Comparison of ENCODE assay signal across 8 mouse cellular contexts in genomic region chr17:56861197-56861596, GRCm38 (mm10). TPM values are rescaled to one million over a fixed set of nuclear protein-coding genes. Genes with fewer than 3 reads are reported as not detected.
DNase-seq lines count a peak whose midpoint lies in the region; ATAC-seq and TF ChIP-seq lines count a peak whose summit lies in the region.

No protein-coding gene starts in this region.

- no peaks in the 10 kb centered on the region; the same call in 1 of the 2 replicates for H3K9me3 ChIP-seq in heart, embryonic 16.5 days (replicated peaks; ENCODE audit: control insufficient read depth, low read length)
- 0 out of 2 replicates have a peak, but pooled peaks cover 1% of the 10 kb centered on the region for H3K9me3 ChIP-seq in heart, embryonic 11.5 days (replicated peaks; ENCODE audit: control insufficient read depth, low read length)
- peaks cover 3% of the 10 kb centered on the region for H3K9me3 ChIP-seq in CH12.LX (replicated peaks; ENCODE audit: low read length)

- dilution Hi-C loops in CH12.LX (cut with MboI; ENCODE audit: extremely low pct_ligation_motif_present, extremely low pct_unique_long_range_greater_than_20kb, low sequenced_read_pairs), result no loop called here

- H3K4me3 ChIP-seq in heart, embryonic 16.5 days (ENCODE audit: low read length), result no peak overlapping the region
- no peak overlapping the region for H3K4me3 ChIP-seq in heart, embryonic 11.5 days (ENCODE audit: low read depth, low read length)
- H3K4me3 ChIP-seq in CH12.LX (replicated peaks in 1 of 3; ENCODE audit: low read depth in 2 of 3, low read length in 2 of 3, poor library complexity in 1 of 3), result no peak overlapping the region

- H3K36me3 ChIP-seq in heart, embryonic 16.5 days (ENCODE audit: control insufficient read depth, insufficient read depth), result no peaks in the 10 kb centered on the region
- no peaks in the 10 kb centered on the region for H3K36me3 ChIP-seq in heart, embryonic 11.5 days (ENCODE audit: control insufficient read depth, insufficient read depth, low read length)
- no peaks in the 10 kb centered on the region for H3K36me3 ChIP-seq in CH12.LX (replicated peaks in 1 of 2; ENCODE audit: control insufficient read depth in 1 of 2, insufficient read depth in 1 of 2, low read length in 1 of 2)

- H3K27me3 ChIP-seq in heart, embryonic 16.5 days (ENCODE audit: control insufficient read depth, insufficient read depth, low read length), result no peaks in the 10 kb centered on the region
- H3K27me3 ChIP-seq in heart, embryonic 11.5 days (ENCODE audit: control insufficient read depth, insufficient read depth, low read length), result no peaks in the 10 kb centered on the region
- peaks cover 9% of the 10 kb centered on the region for H3K27me3 ChIP-seq in CH12.LX (replicated peaks)

- WGBS in heart, embryonic 16.5 days, result 58% methylated on average over 3 of the region's 3 CpGs
- WGBS in heart, embryonic 11.5 days (ENCODE audit: insufficient replicate concordance), result 50% methylated on average over 3 of the region's 3 CpGs

- H3K79me2 ChIP-seq in CH12.LX (replicated peaks; ENCODE audit: control insufficient read depth, extremely low read depth, insufficient read depth, poor library complexity, severe bottlenecking), result no peaks in the 10 kb centered on the region

- no peak overlapping the region for H3K27ac ChIP-seq in heart, embryonic 16.5 days (ENCODE audit: low read length)
- no peak overlapping the region for H3K27ac ChIP-seq in heart, embryonic 11.5 days (ENCODE audit: low read depth, low read length)
- H3K27ac ChIP-seq in CH12.LX (ENCODE audit: insufficient read depth, low read depth), result no peak overlapping the region

- H3K4me2 ChIP-seq in heart, embryonic 16.5 days (ENCODE audit: low read depth, low read length), result no peak overlapping the region
- no peak overlapping the region for H3K4me2 ChIP-seq in heart, embryonic 11.5 days
- H3K4me2 ChIP-seq in CH12.LX (ENCODE audit: insufficient read depth, low read depth, poor library complexity, severe bottlenecking), result no peak overlapping the region

- no peak overlapping the region for H3K9ac ChIP-seq in heart, embryonic 16.5 days (ENCODE audit: low read length)
- no peak overlapping the region for H3K9ac ChIP-seq in heart, embryonic 11.5 days (ENCODE audit: low read depth, low read length)
- H3K9ac ChIP-seq in CH12.LX (ENCODE audit: insufficient read depth, low read depth), result no peak overlapping the region

- peak; percentile 38 for ATAC-seq in heart, embryonic 16.5 days (replicated peaks; ENCODE audit: extremely low read depth, insufficient read depth, low FRiP score)
- no peak; the same call in 1 of the 2 replicates for ATAC-seq in heart, embryonic 11.5 days (replicated peaks; ENCODE audit: insufficient number of reproducible peaks, low FRiP score, low TSS enrichment)
- ATAC-seq in granulocyte monocyte progenitor cell, adult 5-6 weeks (replicated peaks; ENCODE audit: poor library complexity, severe bottlenecking), result peak; percentile 89

- in situ Hi-C loops in CH12.LX (cut with MboI; ENCODE audit: low pct_ligation_motif_present, low pct_unique_long_range_greater_than_20kb, low sequenced_read_pairs), result no loop called here

- TF ChIP-seq EP300 in CH12.LX (IDR thresholded peaks at IDR 0.05; ENCODE audit: low read length), result no peak

- peak; percentile 39 for DNase-seq in CH12.LX (ENCODE audit: extremely low read depth)
- peak; percentile 29 for DNase-seq in lung, postnatal 36 days
- no peak for DNase-seq in layer of hippocampus, adult 8-10 months (ENCODE audit: low spot score in 2 of 2)
- no peak for DNase-seq in adrenal gland, postnatal 36 days
- no peak for DNase-seq in testis, postnatal 14 days (ENCODE audit: low spot score)

- TF ChIP-seq CTCF in CH12.LX (conservative IDR thresholded peaks at IDR 0.05 in 1 of 2, IDR thresholded peaks at IDR 0.05 in 1 of 2; ENCODE audit: low read depth in 2 of 2, low read length in 2 of 2), result no peak

- H3K4me1 ChIP-seq in heart, embryonic 16.5 days (ENCODE audit: control insufficient read depth, insufficient read depth, low read length), result peaks cover 5% of the 10 kb centered on the region
- H3K4me1 ChIP-seq in heart, embryonic 11.5 days (ENCODE audit: control insufficient read depth, insufficient read depth, low read length), result no peaks in the 10 kb centered on the region
- H3K4me1 ChIP-seq in CH12.LX (ENCODE audit: control insufficient read depth in 1 of 2, insufficient read depth in 2 of 2), result peaks cover 2 to 8% of the 10 kb centered on the region in 2 experiments; a peak in 1 of 4 replicates

- TF ChIP-seq RAD21 in CH12.LX (IDR thresholded peaks at IDR 0.05; ENCODE audit: low read depth, low read length), result no peak

- TF ChIP-seq POLR2A in CH12.LX (IDR thresholded peaks at IDR 0.05; ENCODE audit: low read depth, low read length), result no peak

TF ChIP-seq in CH12.LX, 34 proteins besides CTCF, POLR2A, EP300 and RAD21:
- TF ChIP-seq MYC (IDR thresholded peaks at IDR 0.05; ENCODE audit: low read depth, low read length), result no peak

RNA-seq across cellular contexts. Expression of gene Acsbg2, which starts 13.1 kb away (rescaled TPM):
- not detected in 2 replicates for polyA plus RNA-seq in heart, embryonic 16.5 days (2015; fragmentation: Nextera tagmentation; extraction: Ambion mirVana)
- not detected in 2 replicates for polyA plus RNA-seq in heart, embryonic 11.5 days (2014; fragmentation: Nextera tagmentation; extraction: Ambion mirVana)
- total RNA-seq in CH12.LX (2012; rRNA removed) (not detected in 2 replicates), CH12.LX (2014; rRNA removed) (not detected in 2 replicates)
- polyA plus RNA-seq in CH12.LX (2012; ENCODE audit: insufficient read length, low read depth), result not detected in 2 replicates
- not detected in 2 replicates for total RNA-seq in granulocyte monocyte progenitor cell, adult 5-6 weeks (2014; fragmentation: Nextera tagmentation)
- total RNA-seq in granulocyte monocyte progenitor cell, adult 5-6 weeks (2017), result not detected in 2 replicates
- total RNA-seq in layer of hippocampus, adult 8-10 months (2022), result not detected
- under 1 TPM; 0.30 to 0.53 TPM for total RNA-seq in adrenal gland, postnatal 36 days (2021)

RNA-seq across cellular contexts. Expression of gene 1700061G19Rik, which starts 14.1 kb away (rescaled TPM):
- polyA plus RNA-seq in heart, embryonic 16.5 days (2015; fragmentation: Nextera tagmentation; extraction: Ambion mirVana), result 0.30 and 0.61 TPM in 2 replicates
- 0.26 and 0.44 TPM in 2 replicates for polyA plus RNA-seq in heart, embryonic 11.5 days (2014; fragmentation: Nextera tagmentation; extraction: Ambion mirVana)
- 0.08 TPM in 1 of 2 replicates, not detected in the other for total RNA-seq in CH12.LX (2012; rRNA removed)
- not detected in 2 replicates for total RNA-seq in CH12.LX (2014; rRNA removed)
- polyA plus RNA-seq in CH12.LX (2012; ENCODE audit: insufficient read length, low read depth), result 0.29 and 0.35 TPM in 2 replicates
- total RNA-seq in granulocyte monocyte progenitor cell, adult 5-6 weeks (2014; fragmentation: Nextera tagmentation), result 0.47 TPM in 1 of 2 replicates, not detected in the other
- total RNA-seq in granulocyte monocyte progenitor cell, adult 5-6 weeks (2017), result 0.17 TPM in 1 of 2 replicates, not detected in the other
- under 1 TPM in 3 of 4 experiments, not detected in 1; 0.20 to 0.35 (median 0.27) TPM for total RNA-seq in layer of hippocampus, adult 8-10 months (2022)
- 10 to 100 TPM in 1 of 2 experiments, 1 to 10 TPM in 1; 4.8 to 12.3 TPM for total RNA-seq in adrenal gland, postnatal 36 days (2021)

RNA-seq across cellular contexts. Expression of gene Rfx2, which starts 30.4 kb away (rescaled TPM):
- polyA plus RNA-seq in heart, embryonic 16.5 days (2015; fragmentation: Nextera tagmentation; extraction: Ambion mirVana), result 6.2 and 6.8 TPM in 2 replicates
- 3.2 and 3.3 TPM in 2 replicates for polyA plus RNA-seq in heart, embryonic 11.5 days (2014; fragmentation: Nextera tagmentation; extraction: Ambion mirVana)
- total RNA-seq in CH12.LX (2012; rRNA removed) (0.46 and 1.1 TPM in 2 replicates), CH12.LX (2014; rRNA removed) (0.16 TPM in 1 of 2 replicates, not detected in the other)
- polyA plus RNA-seq in CH12.LX (2012; ENCODE audit: insufficient read length, low read depth), result 0.34 and 0.35 TPM in 2 replicates
- total RNA-seq in granulocyte monocyte progenitor cell, adult 5-6 weeks (2014; fragmentation: Nextera tagmentation), result 4.4 and 6.4 TPM in 2 replicates
- 1.6 and 2.8 TPM in 2 replicates for total RNA-seq in granulocyte monocyte progenitor cell, adult 5-6 weeks (2017)
- 1 to 10 TPM; 4.3 to 6.0 (median 5.0) TPM for total RNA-seq in layer of hippocampus, adult 8-10 months (2022)
- total RNA-seq in adrenal gland, postnatal 36 days (2021), result 1 to 10 TPM; 4.4 to 5.3 TPM

Comparison
In these comparisons a context has a peak if more than half of its experiments do, and no peak if none do; other contexts are left out.
1. DNase-seq: peak in CH12.LX (single experiment) and lung, postnatal 36 days (single experiment); none in layer of hippocampus, adult 8-10 months (0 of 2), adrenal gland, postnatal 36 days (0 of 2) and testis, postnatal 14 days (single experiment).